Mouse (Mus musculus): ENCODE data around the gene Wscd2. TPM values are rescaled to one million over a fixed set of nuclear protein-coding genes. Genes with fewer than 3 reads are reported as not detected.
A peak's percentile ranks its signal among the peaks of the same experiment; 100 is the strongest.

Gene Wscd2
- polyA plus RNA-seq, 1 experiment from 2014 or later, result 7.0 TPM

DNA sequence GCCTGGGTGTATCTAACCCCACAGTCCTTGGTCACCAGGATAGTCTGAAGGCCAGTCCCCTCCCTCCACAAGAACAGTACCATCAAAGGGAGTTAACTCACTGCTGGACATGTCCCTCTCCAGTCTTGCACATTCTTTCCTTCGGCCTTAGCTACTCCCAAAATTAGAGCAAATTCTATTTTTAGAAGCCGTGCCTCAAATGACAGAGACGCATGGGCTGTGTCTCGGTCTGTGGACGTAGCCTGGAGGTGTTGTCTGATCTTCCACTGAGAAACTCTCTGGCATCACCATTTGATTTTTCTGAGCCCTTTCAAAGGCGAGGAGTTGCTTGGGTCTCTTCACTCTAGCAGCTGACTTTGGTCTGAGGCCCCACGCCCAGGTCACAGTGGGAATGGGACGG, 2.3 kb upstream of the Wscd2 start:
- H3K9me3 ChIP-seq, result no peaks in the 10 kb centered on the region
- no peak overlapping the region for H3K9ac ChIP-seq
- H3K4me1 ChIP-seq (replicated peaks), result peaks cover 4% of the 10 kb centered on the region; the same call in 1 of the 2 replicates
- no peak overlapping the region for H3K4me3 ChIP-seq (replicated peaks)
- 54% methylated on average over 8 of the region's 8 CpGs for WGBS
- no peak overlapping the region for H3K27ac ChIP-seq
- no peaks in the 10 kb centered on the region for H3K36me3 ChIP-seq
- no peak overlapping the region for H3K4me2 ChIP-seq (replicated peaks)
- no peak for ATAC-seq
- H3K27me3 ChIP-seq (replicated peaks), result peaks cover 26% of the 10 kb centered on the region

DNA sequence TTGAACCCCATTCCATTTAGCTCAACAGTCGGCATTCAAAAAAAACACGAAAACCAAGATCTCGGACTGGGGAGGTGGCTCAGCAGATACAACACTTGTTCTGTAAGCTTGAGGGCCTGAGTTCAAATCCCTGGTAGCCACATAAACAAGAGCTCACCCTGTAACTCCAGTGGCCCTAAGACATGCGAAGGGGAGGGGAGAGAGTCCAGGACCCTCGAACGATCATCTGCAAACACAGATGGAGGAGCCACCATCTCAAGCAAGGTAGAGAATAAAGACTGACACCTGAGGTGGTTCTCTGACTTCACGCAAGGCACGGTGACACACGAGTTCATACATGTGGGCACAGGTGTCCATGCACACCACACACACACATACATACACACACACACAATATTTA, 516 bp upstream of the Wscd2 start:
- H3K9ac ChIP-seq, result no peak overlapping the region
- no peaks in the 10 kb centered on the region for H3K36me3 ChIP-seq
- H3K4me3 ChIP-seq (replicated peaks), result no peak overlapping the region
- no peak overlapping the region for H3K4me2 ChIP-seq (replicated peaks)
- no peak for ATAC-seq
- H3K27me3 ChIP-seq (replicated peaks), result peaks cover 26% of the 10 kb centered on the region
- no peaks in the 10 kb centered on the region for H3K9me3 ChIP-seq
- H3K27ac ChIP-seq, result no peak overlapping the region
- peaks cover 4% of the 10 kb centered on the region; the same call in 1 of the 2 replicates for H3K4me1 ChIP-seq (replicated peaks)
- WGBS, result 90% methylated on average over 9 of the region's 9 CpGs

DNA sequence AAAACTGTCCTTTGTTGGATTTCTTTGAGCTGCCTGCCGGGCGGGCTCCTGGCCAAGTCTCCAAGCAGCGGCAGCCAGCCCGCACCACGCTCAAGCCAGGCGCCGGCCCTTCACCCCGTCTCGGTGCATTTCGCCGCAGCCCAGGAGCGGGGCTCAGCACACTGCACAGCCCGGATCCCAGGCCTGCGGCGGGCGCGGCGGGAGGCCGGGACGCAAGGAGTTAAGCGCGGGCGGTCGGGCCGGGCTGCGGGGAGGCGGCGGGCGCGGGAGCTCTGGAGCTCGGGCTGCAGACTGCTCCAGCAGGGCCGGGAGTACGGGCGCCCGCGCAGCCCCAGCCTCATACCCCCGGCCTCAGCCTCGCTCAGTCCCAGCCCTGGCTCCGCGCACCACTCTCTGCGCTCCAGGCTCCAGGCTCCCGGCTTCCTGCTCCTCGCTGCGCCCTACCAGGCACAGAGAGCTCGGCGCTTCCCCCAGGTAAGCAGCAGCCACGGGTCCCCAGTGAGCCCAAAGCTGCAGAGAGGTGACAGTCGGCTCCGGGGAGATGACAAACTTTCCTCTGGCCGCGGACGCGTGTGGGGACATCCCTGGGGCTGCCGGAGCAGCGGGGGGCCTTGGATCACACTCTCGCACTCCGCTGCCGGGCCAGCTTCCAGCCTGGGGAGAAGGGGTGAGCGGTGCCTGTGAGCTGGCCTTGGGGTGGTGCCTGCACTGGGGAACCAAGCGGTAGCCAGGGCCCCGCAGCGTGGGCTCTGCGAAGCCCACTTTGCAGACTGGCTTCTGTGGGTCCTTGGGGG, 531 bp downstream of the Wscd2 start:
- Histone ChIP-seq H3K4me1 (replicated peaks) (peaks cover 4% of the 10 kb centered on the region; the same call in 1 of the 2 replicates), H3K27ac (peak overlapping the region; percentile 62), H3K4me3 (replicated peaks) (peak overlapping the region; percentile 54), H3K9ac (peak overlapping the region; percentile 68), H3K4me2 (replicated peaks) (peak overlapping the region; percentile 79), H3K27me3 (replicated peaks) (peaks cover 26% of the 10 kb centered on the region), H3K36me3 (no peaks in the 10 kb centered on the region), H3K9me3 (no peaks in the 10 kb centered on the region)
- peak; percentile 84 for ATAC-seq
- 1% methylated on average over 63 of the region's 63 CpGs for WGBS

DNA sequence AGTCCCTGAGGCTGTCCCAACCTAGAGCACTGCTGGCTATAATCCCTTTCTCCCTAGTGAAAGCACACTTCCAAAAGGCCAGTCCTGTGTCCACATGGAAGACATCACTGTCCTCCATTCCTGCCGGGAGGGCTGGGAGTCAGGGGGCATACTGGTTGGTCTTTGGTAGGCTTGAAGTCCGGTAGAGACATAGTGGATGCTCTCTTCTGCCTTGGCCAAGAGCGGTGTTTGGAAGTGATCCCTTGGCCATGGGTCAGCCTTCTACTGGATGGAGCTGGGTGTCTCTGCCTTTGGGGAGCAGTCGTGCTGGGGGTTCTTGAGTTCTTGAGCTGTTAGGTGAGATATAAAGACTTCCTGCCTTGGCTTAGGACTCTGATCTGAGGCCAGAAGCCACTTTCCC, 1.4 kb downstream of the Wscd2 start:
- 62% methylated on average over 4 of the region's 4 CpGs for WGBS
- peaks cover 26% of the 10 kb centered on the region for H3K27me3 ChIP-seq (replicated peaks)
- H3K4me2 ChIP-seq (replicated peaks), result peak overlapping the region; percentile 79
- H3K9ac ChIP-seq, result peak overlapping the region; percentile 68
- peak overlapping the region; percentile 54 for H3K4me3 ChIP-seq (replicated peaks)
- no peaks in the 10 kb centered on the region for H3K9me3 ChIP-seq
- no peak overlapping the region for H3K27ac ChIP-seq
- no peaks in the 10 kb centered on the region for H3K36me3 ChIP-seq
- H3K4me1 ChIP-seq (replicated peaks), result peaks cover 4% of the 10 kb centered on the region; the same call in 1 of the 2 replicates
- ATAC-seq, result no peak

DNA sequence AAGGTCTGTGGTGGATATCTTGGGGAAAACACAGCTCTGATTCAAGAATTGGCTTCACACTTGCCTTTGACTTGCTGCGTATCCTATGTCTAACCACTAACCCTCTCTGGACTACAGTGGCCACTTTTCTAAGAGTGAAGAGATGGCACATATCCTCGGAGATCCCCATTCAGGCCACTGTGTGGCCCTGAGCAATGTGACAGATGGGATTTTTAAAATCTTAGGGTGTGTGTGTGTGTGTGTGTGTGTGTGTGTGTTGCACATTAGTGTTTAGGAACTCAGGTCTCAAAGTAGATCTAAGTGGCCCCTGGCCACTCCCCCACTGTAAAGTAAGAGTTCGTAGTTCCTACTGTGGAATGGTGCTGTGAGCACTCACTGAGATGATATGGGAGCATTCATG, 1.9 kb downstream of the Wscd2 start:
- no peaks in the 10 kb centered on the region for H3K9me3 ChIP-seq
- H3K4me2 ChIP-seq (replicated peaks), result peak overlapping the region; percentile 79
- no peak overlapping the region for H3K27ac ChIP-seq
- ATAC-seq, result no peak
- H3K36me3 ChIP-seq, result no peaks in the 10 kb centered on the region
- H3K4me3 ChIP-seq (replicated peaks), result peak overlapping the region; percentile 54
- H3K27me3 ChIP-seq (replicated peaks), result peaks cover 26% of the 10 kb centered on the region
- H3K9ac ChIP-seq, result no peak overlapping the region
- H3K4me1 ChIP-seq (replicated peaks), result peaks cover 4% of the 10 kb centered on the region; the same call in 1 of the 2 replicates
- 83% methylated on average over 3 of the region's 3 CpGs for WGBS

DNA sequence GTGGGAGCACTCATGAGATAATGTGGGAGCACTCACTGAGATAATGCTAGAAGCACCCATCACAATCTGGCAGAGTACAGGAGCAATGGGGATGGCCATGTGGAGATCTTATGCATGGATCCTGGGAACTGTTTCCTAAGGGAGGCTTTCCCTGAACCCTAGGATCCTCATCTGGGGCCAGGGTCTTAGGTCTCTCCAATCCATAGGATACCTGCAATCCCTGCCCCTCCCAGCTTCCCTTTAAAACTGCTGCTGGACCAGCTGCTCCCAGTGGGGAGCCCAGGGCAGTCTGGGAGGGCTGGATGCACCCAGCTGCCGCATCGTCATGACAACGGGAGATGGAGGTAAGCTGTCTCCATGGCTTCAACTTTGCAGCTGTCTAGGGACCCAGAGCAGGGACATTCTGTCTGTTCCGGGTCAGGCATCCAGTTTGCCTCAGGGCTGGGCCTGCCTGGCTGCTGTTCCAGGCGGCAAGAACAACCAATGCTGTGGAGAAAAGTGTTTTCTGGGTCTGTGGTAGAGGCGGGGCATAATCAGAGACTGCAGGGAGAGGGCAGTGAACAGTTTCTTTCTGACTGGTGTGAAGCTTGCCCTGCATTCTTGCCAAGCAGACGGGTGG, 2.4 kb downstream of the Wscd2 start:
- H3K4me2 ChIP-seq (replicated peaks), result peak overlapping the region; percentile 1
- no peaks in the 10 kb centered on the region for H3K9me3 ChIP-seq
- H3K27me3 ChIP-seq (replicated peaks), result peaks cover 25% of the 10 kb centered on the region
- no peak overlapping the region for H3K4me3 ChIP-seq (replicated peaks)
- H3K9ac ChIP-seq, result no peak overlapping the region
- peaks cover 4% of the 10 kb centered on the region; the same call in 1 of the 2 replicates for H3K4me1 ChIP-seq (replicated peaks)
- H3K36me3 ChIP-seq, result no peaks in the 10 kb centered on the region
- no peak overlapping the region for H3K27ac ChIP-seq
- WGBS, result 24% methylated on average over 7 of the region's 7 CpGs
- ATAC-seq, result no peak

DNA sequence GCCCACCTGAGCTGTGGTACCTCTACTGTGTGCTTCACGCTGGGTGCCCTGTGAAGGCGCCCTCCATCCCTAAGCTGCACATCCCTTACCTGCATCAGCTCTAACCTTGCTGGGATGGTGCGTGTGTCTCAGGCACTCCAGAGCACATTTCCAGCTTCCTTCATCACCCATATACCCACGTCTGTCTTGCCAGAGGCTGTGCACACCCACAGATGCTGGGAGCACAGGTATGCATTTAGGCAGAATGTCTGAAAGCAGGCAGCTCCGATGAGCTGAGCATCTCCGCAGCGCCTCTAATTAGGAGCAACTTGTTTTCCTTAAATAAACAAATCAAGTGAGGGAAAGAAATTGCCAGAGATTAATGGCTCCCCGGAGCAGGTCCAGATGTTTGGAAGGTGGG, 3.9 kb downstream of the Wscd2 start:
- no peaks in the 10 kb centered on the region for H3K9me3 ChIP-seq
- no peak overlapping the region for H3K9ac ChIP-seq
- no peak for ATAC-seq
- peaks cover 4% of the 10 kb centered on the region; the same call in 1 of the 2 replicates for H3K4me1 ChIP-seq (replicated peaks)
- H3K27ac ChIP-seq, result no peak overlapping the region
- H3K27me3 ChIP-seq (replicated peaks), result peaks cover 20% of the 10 kb centered on the region
- H3K36me3 ChIP-seq, result no peaks in the 10 kb centered on the region
- no peak overlapping the region for H3K4me2 ChIP-seq (replicated peaks)
- WGBS, result 54% methylated on average over 8 of the region's 8 CpGs
- no peak overlapping the region for H3K4me3 ChIP-seq (replicated peaks)

DNA sequence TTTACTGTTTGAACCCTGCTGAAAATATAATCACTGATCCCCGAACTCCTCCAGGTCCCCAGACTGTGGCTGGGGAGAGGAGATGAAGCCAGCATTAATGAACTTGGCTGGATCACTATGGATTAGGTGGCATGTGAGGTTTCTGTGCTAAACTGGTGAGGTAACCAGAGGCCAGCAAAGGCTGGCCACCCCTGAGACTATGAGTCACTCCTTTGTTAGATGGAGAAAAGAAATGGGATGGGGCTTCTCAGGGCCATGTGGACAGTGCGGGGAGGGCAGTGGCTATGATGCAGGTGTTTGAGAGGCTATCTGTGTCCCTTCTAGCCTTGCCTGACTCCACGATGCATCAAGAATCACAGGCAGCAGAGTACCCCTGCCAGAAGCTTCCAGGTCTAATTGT, 6.8 kb downstream of the Wscd2 start:
- H3K27ac ChIP-seq, result no peak overlapping the region
- no peak for ATAC-seq
- no peak overlapping the region for H3K9ac ChIP-seq
- no peak overlapping the region for H3K4me3 ChIP-seq (replicated peaks)
- H3K4me1 ChIP-seq (replicated peaks), result no peaks in the 10 kb centered on the region; the same call in 1 of the 2 replicates
- no peak overlapping the region for H3K4me2 ChIP-seq (replicated peaks)
- no peaks in the 10 kb centered on the region for H3K9me3 ChIP-seq
- no peaks in the 10 kb centered on the region; the same call in none of the 2 replicates for H3K27me3 ChIP-seq (replicated peaks)
- H3K36me3 ChIP-seq, result no peaks in the 10 kb centered on the region
- WGBS, result 65% methylated on average over 3 of the region's 3 CpGs

DNA sequence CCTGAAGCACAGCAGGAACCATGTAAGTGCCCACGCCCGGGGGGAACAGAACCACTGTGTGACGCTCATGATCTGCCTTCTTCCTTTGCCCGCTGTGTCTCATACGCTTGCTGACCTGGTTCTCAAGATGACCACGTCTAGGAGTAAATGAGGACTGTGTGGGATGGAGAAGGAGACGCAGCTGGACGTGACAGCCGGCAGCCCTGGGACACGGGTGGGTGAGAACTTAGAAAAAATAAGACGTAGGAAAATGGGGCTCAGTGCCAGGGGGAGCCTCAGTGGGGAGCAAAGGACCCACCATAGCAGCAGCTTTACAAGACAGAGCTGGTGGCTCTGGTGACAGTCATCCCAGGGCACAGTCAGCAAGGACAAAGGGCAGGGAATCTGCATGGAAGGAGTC, 9.3 kb downstream of the Wscd2 start:
- no peak overlapping the region for H3K4me3 ChIP-seq (replicated peaks)
- no peak overlapping the region for H3K4me2 ChIP-seq (replicated peaks)
- H3K4me1 ChIP-seq (replicated peaks), result no peaks in the 10 kb centered on the region
- no peak for ATAC-seq
- no peaks in the 10 kb centered on the region for H3K36me3 ChIP-seq
- WGBS, result 90% methylated on average over 11 of the region's 11 CpGs
- no peaks in the 10 kb centered on the region; the same call in 1 of the 2 replicates for H3K27me3 ChIP-seq (replicated peaks)
- H3K9ac ChIP-seq, result no peak overlapping the region
- H3K9me3 ChIP-seq, result no peaks in the 10 kb centered on the region
- H3K27ac ChIP-seq, result no peak overlapping the region

DNA sequence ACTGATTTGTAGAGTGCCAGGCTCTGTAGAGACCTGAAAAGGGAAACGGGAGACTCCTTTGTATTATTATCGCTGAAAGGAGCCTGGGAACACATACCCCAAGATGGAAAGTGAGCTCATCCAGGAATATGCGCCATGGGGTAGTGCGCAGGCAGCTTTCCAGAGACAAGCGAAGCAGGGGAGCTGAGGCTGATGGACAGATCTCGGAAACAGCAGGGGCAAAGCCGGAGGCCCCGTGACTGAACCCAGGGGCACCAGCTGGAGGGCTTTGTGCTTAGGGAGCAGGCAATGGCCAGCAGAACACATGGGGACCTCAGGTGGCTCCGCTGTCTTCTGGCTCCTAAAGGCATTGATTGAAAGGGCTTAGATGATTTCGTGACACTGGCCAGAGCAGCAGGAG, 13.1 kb downstream of the Wscd2 start:
- no peak overlapping the region for H3K9ac ChIP-seq
- no peak overlapping the region for H3K4me2 ChIP-seq (replicated peaks)
- 17% methylated on average over 10 of the region's 10 CpGs for WGBS
- H3K4me1 ChIP-seq (replicated peaks), result peaks cover 5% of the 10 kb centered on the region; the same call in 1 of the 2 replicates
- H3K27ac ChIP-seq, result no peak overlapping the region
- no peaks in the 10 kb centered on the region for H3K36me3 ChIP-seq
- no peak for ATAC-seq
- no peaks in the 10 kb centered on the region for H3K9me3 ChIP-seq
- H3K27me3 ChIP-seq (replicated peaks), result no peaks in the 10 kb centered on the region; the same call in 1 of the 2 replicates
- no peak overlapping the region for H3K4me3 ChIP-seq (replicated peaks)

DNA sequence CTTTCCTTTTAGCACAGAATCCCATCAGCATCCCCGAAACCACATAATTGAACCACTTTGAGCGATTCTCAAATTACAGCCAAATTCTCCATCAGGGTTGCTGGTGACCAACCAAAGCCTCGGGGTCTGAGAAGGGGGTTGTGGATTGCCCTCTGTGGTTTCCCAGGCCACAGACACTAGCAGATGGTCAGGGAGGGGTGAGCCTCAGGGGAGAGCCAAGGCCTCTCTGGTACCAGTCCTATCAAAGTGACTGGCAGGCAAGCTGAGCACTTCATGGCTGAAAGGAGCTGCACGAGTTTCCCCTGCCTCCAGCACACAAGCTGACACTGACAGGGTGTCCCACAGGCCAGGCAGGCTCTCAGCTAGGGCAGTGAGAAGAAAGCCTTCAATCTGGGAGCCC, 14.5 kb downstream of the Wscd2 start:
- ATAC-seq, result no peak
- WGBS, result 36% methylated on average over 4 of the region's 4 CpGs
- H3K36me3 ChIP-seq, result no peaks in the 10 kb centered on the region

DNA sequence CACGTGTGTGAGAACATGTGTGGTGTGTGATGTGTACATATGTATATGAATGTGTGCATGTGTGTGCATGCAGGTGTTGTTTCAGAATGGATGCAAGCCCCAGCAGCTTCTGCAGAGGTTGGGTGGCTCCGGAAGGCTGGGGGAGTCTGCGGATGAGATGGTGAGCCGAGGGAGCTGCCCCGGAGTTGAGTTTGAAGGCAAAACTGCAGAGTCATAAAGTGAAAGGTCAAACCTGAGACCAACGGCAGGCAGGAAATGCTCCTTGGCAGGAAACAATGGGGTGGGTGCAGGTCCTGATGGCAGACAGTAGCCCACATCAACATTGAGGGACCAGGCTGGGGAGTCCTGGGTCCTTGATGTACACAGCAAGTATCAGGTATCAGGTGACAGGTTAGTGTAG, 15.9 kb downstream of the Wscd2 start:
- ATAC-seq, result no peak
- no peak overlapping the region for H3K9ac ChIP-seq
- H3K9me3 ChIP-seq, result no peaks in the 10 kb centered on the region
- 57% methylated on average over 6 of the region's 6 CpGs for WGBS
- no peak overlapping the region for H3K4me2 ChIP-seq (replicated peaks)
- H3K27me3 ChIP-seq (replicated peaks), result no peaks in the 10 kb centered on the region
- no peak overlapping the region for H3K27ac ChIP-seq
- H3K4me3 ChIP-seq (replicated peaks), result no peak overlapping the region
- H3K36me3 ChIP-seq, result no peaks in the 10 kb centered on the region
- peaks cover 5% of the 10 kb centered on the region; the same call in 1 of the 2 replicates for H3K4me1 ChIP-seq (replicated peaks)

More for the DNA sequence above, 14.5 kb downstream of the Wscd2 start:
- no peak overlapping the region for H3K4me2 ChIP-seq (replicated peaks)
- no peaks in the 10 kb centered on the region for H3K9me3 ChIP-seq
- H3K27ac ChIP-seq, result no peak overlapping the region
- H3K27me3 ChIP-seq (replicated peaks), result no peaks in the 10 kb centered on the region
- H3K4me3 ChIP-seq (replicated peaks), result no peak overlapping the region
- peaks cover 5% of the 10 kb centered on the region; the same call in 1 of the 2 replicates for H3K4me1 ChIP-seq (replicated peaks)
- H3K9ac ChIP-seq, result no peak overlapping the region

All from intestine, embryonic 15.5 days (tissue).